Mouse (Mus musculus) neural tube, embryonic 10.5 days (tissue): ENCODE measurements at regions not wholly inside any gene's neighbourhood (a gene's known extent, or its start where the extent isn't known, plus 50 kb on each side); places are given as distances from the start of the nearest gene placed in this dataset.
A peak's percentile ranks its signal among the peaks of the same experiment; 100 is the strongest.
"Not testable (repeated sequence)": the region's sequence is repeated elsewhere in the genome, so short reads cannot be mapped to it uniquely, and the experiment has no call there.

Experiments
- DNase-seq: peaks from one replicate; pipeline ENCODE4 v3.0.0-alpha.2; 2017; ENCODE audit warnings: low spot score; ENCODE audit errors: extremely low spot score

DNA sequence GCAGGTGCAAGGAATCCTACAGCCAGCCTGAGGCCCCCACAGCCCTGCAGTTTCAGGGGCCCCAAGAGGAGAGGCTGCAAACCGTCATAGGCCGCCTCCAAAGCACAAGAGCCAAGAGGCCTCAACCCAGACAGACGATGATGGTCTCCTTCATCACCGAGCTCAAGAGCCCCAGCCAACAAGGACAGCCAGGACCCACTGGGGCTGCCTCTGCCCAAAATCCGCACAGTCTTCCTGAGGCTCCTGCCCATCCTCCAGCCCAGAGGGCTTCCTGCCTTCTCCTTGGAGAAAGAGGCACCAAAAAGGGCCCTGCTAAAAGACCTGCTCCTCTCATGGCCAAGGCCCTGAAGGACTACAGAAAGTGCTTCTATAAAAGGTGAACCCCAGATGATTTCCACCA, 112.3 kb downstream of the Nus1 start:
- DNase-seq: not testable (repeated sequence)

DNA sequence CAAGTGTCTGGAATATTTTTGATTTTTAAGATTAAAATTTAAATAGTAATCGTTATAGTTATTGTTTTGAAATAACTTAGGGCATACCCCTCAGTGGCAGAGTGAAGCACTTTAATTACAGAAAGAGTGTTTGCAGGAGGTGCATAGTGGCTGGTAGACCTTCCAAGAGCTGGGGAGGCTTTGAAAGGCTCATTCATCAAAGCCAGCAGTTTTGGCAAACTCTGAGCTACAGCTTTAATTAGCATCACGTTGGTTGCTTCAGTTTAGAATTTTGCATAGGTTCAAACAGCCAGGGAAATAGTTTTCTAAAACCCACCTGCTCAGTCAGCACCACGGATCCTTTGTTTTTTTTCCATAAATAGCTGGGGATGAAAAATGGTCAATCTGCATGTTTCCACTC, 113.5 kb downstream of the Nus1 start:
- DNase-seq: no peak

DNA sequence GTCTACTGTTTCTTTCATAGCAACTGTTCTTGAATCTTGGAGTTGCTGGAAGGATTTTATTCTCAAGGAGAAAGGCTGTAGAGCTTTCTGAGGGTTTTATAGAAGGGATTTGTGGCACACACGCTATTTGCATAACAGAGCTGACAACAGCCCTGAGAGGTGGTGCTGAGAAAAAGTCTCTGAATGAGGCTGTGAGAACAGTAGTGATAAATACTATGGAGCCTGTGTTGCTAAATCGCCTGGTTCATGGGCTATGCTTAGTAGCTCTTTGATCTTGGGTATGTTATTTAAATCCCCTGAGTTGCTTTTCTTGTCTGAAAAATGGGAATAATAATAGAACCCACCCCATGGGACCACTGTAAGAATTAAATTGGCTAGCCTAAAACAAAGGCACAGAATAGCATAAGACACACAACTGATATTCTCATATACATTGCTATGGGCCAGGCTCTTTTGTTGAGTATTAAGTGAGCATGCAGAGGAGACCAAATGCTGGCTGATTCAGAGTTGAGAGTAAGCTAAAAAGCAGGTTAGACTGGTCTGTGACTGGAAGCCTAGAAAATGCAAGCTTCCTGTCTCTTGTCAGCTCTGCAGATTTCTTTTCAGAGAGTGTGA, 116.0 kb downstream of the Nus1 start:
- no peak for DNase-seq

DNA sequence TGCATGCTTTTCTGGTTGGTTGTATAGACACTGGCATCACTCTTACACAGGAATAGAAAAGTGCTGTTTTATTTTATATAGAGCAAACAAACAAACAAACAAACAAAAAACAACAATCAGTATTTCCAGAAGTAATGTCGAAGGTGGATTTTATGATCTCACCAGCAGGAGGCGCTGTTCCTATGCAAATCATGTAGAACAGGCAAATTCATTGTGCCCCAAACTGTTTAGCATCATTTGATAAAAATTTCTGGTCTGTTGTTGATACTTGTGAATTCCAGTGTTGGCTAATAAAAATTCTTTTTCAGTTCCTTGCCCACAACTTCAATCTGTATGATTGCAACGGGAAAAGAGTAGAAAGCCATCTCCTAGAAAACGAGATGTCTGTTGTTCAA, 116.5 kb downstream of the Nus1 start:
- peak; percentile 29 for DNase-seq

DNA sequence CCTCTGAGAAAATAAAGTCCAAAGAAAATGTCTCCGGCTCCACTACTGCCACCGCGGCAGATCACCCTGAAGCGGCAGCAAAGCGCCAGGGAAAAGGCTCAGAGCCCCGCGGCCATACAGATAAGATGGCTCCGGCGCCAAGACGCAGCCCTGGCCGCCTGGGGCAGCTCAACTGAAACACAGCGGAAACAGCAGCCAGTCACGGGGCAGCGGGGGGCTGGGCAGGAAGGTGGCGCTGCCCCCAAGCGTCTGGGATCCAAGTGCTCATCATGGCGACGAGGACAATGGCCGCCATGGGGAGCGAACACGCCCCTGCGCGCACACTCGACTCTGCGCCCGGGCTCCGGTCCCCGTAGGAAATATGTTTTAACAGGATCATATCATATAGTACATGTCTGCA, 128.2 kb downstream of the Nus1 start:
- DNase-seq: no peak

DNA sequence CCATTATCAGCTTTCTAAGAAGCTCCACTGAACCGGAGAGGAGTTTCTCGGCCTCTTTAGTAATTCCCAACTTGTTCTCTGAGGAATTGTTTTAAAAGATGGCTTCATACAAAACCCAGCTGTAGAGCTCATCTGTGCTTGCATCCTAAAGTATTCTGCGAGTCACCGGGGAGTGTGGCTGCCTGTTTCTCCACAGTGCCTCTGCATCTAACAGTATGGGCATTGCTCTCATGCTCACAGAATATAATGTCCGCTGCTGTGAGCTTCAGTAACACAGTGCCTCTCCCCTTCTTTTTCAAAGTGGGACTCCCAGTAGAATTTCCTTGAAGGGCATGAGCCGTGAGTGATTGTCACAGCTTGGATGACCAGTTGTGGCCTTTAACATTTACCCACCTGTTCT, 113.0 kb upstream of the Slc35f1 start:
- no peak for DNase-seq

DNA sequence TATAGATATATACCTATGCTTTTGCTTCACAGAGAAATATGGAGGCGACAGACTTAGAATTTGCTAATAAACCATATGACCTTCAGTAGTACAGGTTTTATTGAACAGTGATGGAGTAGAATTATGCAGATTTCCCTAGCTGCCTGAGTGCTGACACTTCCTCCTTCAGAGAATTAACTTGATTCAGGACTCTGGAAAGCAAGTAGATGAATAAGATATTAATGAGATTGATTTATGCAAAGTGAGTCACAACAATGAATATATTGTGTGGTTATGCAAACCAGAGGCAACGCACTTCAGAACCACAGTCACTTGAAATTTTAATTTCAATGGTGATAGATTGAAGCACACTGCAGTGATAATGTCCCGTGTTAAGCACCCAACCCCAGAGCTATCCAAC, 112.5 kb upstream of the Slc35f1 start:
- DNase-seq: no peak

DNA sequence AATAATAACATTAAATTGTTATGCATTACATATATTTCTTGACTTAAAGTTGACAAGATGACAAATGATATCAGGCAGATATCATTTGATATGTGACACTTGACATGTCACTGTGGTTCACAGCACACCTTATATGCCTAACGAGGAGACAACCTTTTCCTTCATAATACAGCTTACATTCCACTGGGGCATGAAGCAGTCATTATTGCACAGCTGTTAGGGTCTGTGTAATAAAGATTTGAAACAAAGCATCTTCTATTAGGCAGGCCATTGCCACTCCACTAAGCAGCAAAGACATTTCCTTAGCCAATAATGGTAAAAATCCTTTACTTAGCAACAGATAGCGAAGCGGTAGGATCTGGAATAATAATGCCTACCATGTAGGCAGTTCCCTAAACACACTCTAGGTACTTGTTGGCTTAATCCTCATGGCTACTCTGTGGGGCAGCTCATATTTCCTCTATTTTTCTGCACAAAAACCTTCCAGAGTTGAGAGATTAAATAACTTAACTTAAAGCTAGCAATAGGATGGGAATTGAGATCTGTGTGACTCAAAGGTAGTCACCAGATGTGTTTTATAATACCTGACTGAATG, 112.0 kb upstream of the Slc35f1 start:
- no peak for DNase-seq

DNA sequence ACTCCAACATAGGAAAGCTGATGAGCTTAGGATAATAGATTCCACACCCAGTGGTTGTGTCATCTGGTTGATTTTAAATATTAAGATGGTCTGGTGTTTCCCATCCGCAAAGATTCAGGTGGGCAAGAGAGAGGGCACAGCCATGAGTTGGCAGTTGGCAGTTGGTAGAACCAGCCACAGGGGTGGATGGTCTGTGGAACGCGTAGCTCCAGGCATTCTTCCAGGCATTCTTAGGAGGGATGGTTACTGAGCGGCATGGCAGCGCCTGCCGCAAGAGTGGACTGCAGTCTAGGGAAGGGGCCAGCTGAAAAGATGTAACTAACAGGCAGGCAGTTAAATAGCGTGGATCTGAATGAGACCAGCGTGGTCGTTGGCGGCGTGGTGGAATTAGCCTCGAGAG, 96.6 kb upstream of the Slc35f1 start:
- DNase-seq: no peak
